Mouse (Mus musculus) kidney, postnatal 0 days (tissue): ENCODE data around the gene Mrgpra1. TPM values are rescaled to one million over a fixed set of nuclear protein-coding genes. Genes with fewer than 3 reads are reported as not detected.
"Not testable (repeated sequence)": the region's sequence is repeated elsewhere in the genome, so short reads cannot be mapped to it uniquely, and the experiment has no call there.

ENCODE experiments used
- ATAC-seq: fragments of 200-750 bp; cut with Nextera tagmentation; replicated peaks from 2 replicates; pipeline ENCODE4 v1.8.0; 2017; ENCODE audit warnings: low read depth, moderate number of reproducible peaks, moderate TSS enrichment, moderate library complexity; ENCODE audit not compliant: low FRiP score
- DNase-seq: peaks from one replicate; pipeline ENCODE4 v3.0.0-alpha.2; 2016; ENCODE audit warnings: low spot score
- H3K27ac ChIP-seq: fragments of 300-500 bp; sonication (generic); 2 replicates; pipeline ENCODE4 v1.5.1; 2014; ENCODE audit warnings: mild to moderate bottlenecking
- H3K27me3 ChIP-seq: fragments of 300-500 bp; sonication (generic); 2 replicates; pipeline ENCODE4 v1.6.1; 2014; ENCODE audit warnings: low read length, mixed read lengths; ENCODE audit not compliant: insufficient read depth
- H3K36me3 ChIP-seq: fragments of 300-500 bp; sonication (generic); 2 replicates; pipeline ENCODE4 v1.6.1; 2014; ENCODE audit warnings: low read length, mixed read lengths; ENCODE audit not compliant: insufficient read depth
- H3K4me1 ChIP-seq: fragments of 300-500 bp; sonication (generic); replicated peaks from 2 replicates; pipeline ENCODE4 v1.6.1; 2014; ENCODE audit warnings: antibody characterized with exemption, low read length, mixed read lengths; ENCODE audit not compliant: insufficient read depth
- H3K4me2 ChIP-seq: fragments of 300-500 bp; sonication (generic); 2 replicates; pipeline ENCODE4 v1.6.1; 2014; ENCODE audit warnings: mild to moderate bottlenecking, low read length, moderate library complexity, mixed read lengths
- H3K4me3 ChIP-seq: fragments of 300-500 bp; sonication (generic); replicated peaks from 2 replicates; pipeline ENCODE4 v1.5.1; 2014; ENCODE audit warnings: low read depth, low read length
- H3K9ac ChIP-seq: fragments of 300-500 bp; sonication (generic); 2 replicates; pipeline ENCODE4 v1.6.1; 2014; ENCODE audit warnings: low read depth, low read length
- H3K9me3 ChIP-seq: fragments of 300-500 bp; sonication (generic); replicated peaks from 2 replicates; pipeline ENCODE4 v1.6.1; 2016; ENCODE audit warnings: low read length, inconsistent platforms, mixed read lengths
- CTCF ChIP-seq: IDR thresholded peaks from 2 replicates; pipeline ENCODE4 v1.5.1; 2016; ENCODE audit warnings: antibody characterized with exemption, low read depth, mild to moderate bottlenecking, moderate library complexity
- WGBS: fragments of 180-500 bp; shearing (Covaris S2); extraction: QIAGEN DNeasy Blood & Tissue Kit; methylation state at CpG from one replicate; pipeline ENCODE4 v1.1.7; 2014; 5-methylcytosine and 5-hydroxymethylcytosine counted together
- polyA plus RNA-seq: library from polyadenylated mRNA; unstranded; fragments of >200 nt; fragmentation: Nextera tagmentation; extraction: Ambion mirVana; gene quantifications from 2 replicates; pipeline ENCODE4 v1.2.1, GENCODE M21; 2015

The Mrgpra1 gene
- not detected in 2 replicates for polyA plus RNA-seq

GRCm38 (mm10) chr7:47354140-47354539 is at the start of gene Mrgpra1:
Gene Mrgpra1, minus strand, starts transcription at chr7:47354240.
- Histone ChIP-seq H3K27ac (no peak within 1 kb of the TSS), H3K36me3 (no peaks in the 10 kb centered on the region), H3K4me2 (no peak within 1 kb of the TSS), H3K9me3 (no peaks in the 10 kb centered on the region), H3K9ac (no peak within 1 kb of the TSS), H3K27me3 (no peaks in the 10 kb centered on the region), H3K4me3 (no peak within 1 kb of the TSS), H3K4me1 (no peaks in the 10 kb centered on the region)
- DNase-seq, result no peak
- TF ChIP-seq CTCF, result no peak
- 89% methylated on average over 1 of the region's 1 CpGs for WGBS
- ATAC-seq, result no peak

GRCm38 (mm10) chr7:47401125-47401524 is 47.1 kb upstream of the Mrgpra1 start:
- TF ChIP-seq CTCF, result no peak
- Histone ChIP-seq H3K9ac (no peak overlapping the region), H3K36me3 (no peaks in the 10 kb centered on the region), H3K27ac (no peak overlapping the region), H3K9me3 (no peaks in the 10 kb centered on the region), H3K4me1 (no peaks in the 10 kb centered on the region), H3K27me3 (no peaks in the 10 kb centered on the region), H3K4me3 (no peak overlapping the region), H3K4me2 (no peak overlapping the region)
- no peak for ATAC-seq
- DNase-seq, result no peak

- H3K4me3 ChIP-seq, result no peak overlapping the region
- ATAC-seq (no peak), DNase-seq (no peak)
- H3K27me3 ChIP-seq, result no peaks in the 10 kb centered on the region
- no peak overlapping the region for H3K27ac ChIP-seq
- WGBS, result 71% methylated on average over 3 of the region's 3 CpGs
- H3K9ac ChIP-seq, result no peak overlapping the region
- no peak for TF ChIP-seq CTCF
- H3K4me2 ChIP-seq, result no peak overlapping the region
- no peaks in the 10 kb centered on the region for H3K36me3 ChIP-seq
- no peaks in the 10 kb centered on the region for H3K9me3 ChIP-seq
- H3K4me1 ChIP-seq, result no peaks in the 10 kb centered on the region
Observed at GRCm38 (mm10) chr7:47348421-47348820, 5.6 kb downstream of the Mrgpra1 start.

GRCm38 (mm10) chr7:47345905-47346478 is 8.0 kb downstream of the Mrgpra1 start:
- DNase-seq, result no peak
- Histone ChIP-seq H3K27ac (no peak overlapping the region), H3K4me2 (no peak overlapping the region), H3K9me3 (no peaks in the 10 kb centered on the region), H3K4me3 (no peak overlapping the region), H3K27me3 (no peaks in the 10 kb centered on the region), H3K9ac (no peak overlapping the region), H3K36me3 (no peaks in the 10 kb centered on the region), H3K4me1 (no peaks in the 10 kb centered on the region)
- no peak for TF ChIP-seq CTCF
- WGBS, result 83% methylated on average over 4 of the region's 4 CpGs
- no peak for ATAC-seq

- not testable (repeated sequence) for H3K27ac ChIP-seq, H3K36me3 ChIP-seq, ATAC-seq, H3K4me1 ChIP-seq, H3K4me3 ChIP-seq, H3K9ac ChIP-seq, H3K27me3 ChIP-seq, H3K4me2 ChIP-seq, H3K9me3 ChIP-seq, DNase-seq
- WGBS, result 72% methylated on average over 3 of the region's 3 CpGs
Observed at GRCm38 (mm10) chr7:47341887-47342286, 12.2 kb downstream of the Mrgpra1 start.

- H3K36me3 ChIP-seq, H3K4me3 ChIP-seq, H3K27ac ChIP-seq, H3K9ac ChIP-seq, H3K4me1 ChIP-seq, DNase-seq, ATAC-seq, H3K9me3 ChIP-seq, H3K4me2 ChIP-seq, H3K27me3 ChIP-seq: not testable (repeated sequence)
- WGBS, result 66% methylated on average over 3 of the region's 3 CpGs
Observed at GRCm38 (mm10) chr7:47341389-47341788, 12.7 kb downstream of the Mrgpra1 start.

GRCm38 (mm10) chr7:47318299-47318698 is 35.7 kb downstream of the Mrgpra1 start:
- Histone ChIP-seq H3K27ac (no peak overlapping the region), H3K4me2 (no peak overlapping the region), H3K9me3 (no peaks in the 10 kb centered on the region; the same call in 1 of the 2 replicates), H3K36me3 (no peaks in the 10 kb centered on the region), H3K9ac (no peak overlapping the region), H3K4me1 (no peaks in the 10 kb centered on the region), H3K27me3 (no peaks in the 10 kb centered on the region), H3K4me3 (no peak overlapping the region)
- no peak for TF ChIP-seq CTCF
- DNase-seq (no peak), ATAC-seq (no peak)
- 52% methylated on average over 1 of the region's 1 CpGs for WGBS
